Mouse (Mus musculus): ENCODE measurements at regions not wholly inside any gene's neighbourhood (a gene's known extent, or its start where the extent isn't known, plus 50 kb on each side); places are given as distances from the start of the nearest gene placed in this dataset.
"Not testable (repeated sequence)": the region's sequence is repeated elsewhere in the genome, so short reads cannot be mapped to it uniquely, and the experiment has no call there.

DNA sequence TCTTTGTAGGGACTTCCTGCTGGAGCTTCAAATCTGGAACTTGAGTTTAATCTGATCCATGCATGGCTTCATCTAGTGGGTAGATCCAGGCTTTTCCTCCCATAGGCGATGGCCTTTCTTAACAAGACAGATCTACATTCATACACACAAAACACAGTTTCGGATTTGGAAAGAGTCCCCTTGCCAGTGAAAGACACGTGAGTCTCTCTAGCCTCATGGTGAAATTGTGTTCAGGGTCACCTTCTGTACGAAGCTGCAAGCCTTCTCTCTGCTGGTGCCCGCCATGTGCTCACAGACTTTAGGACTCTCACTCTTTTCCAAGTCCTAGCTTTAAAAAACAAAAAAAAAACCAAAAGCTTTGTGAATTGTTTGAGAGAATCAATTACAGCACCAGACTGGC, 51.4 kb upstream of the Dlx2 start:
- DNase-seq (ENCODE audit: low spot score): no peak

DNA sequence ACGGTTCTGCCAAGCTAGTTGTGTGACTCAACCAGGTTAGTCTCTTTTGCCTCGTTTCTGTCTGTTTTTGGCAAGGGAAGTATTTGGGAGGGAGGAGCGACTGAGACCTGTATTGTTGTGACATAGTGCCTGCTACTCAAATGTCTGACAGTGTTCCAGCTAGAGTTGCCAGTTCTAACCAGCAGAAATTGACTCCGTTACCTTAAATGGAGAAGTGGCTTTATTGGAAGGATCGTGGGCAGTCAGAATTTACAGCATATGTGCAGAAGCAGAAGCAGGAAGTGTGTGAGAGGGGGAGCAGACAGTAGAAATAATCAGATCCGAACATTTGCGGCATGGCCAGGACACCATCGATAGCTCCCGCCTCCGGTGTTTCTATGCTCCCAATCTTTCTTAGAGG, 51.8 kb upstream of the Dlx2 start:
- no peak for DNase-seq (ENCODE audit: low spot score)

DNA sequence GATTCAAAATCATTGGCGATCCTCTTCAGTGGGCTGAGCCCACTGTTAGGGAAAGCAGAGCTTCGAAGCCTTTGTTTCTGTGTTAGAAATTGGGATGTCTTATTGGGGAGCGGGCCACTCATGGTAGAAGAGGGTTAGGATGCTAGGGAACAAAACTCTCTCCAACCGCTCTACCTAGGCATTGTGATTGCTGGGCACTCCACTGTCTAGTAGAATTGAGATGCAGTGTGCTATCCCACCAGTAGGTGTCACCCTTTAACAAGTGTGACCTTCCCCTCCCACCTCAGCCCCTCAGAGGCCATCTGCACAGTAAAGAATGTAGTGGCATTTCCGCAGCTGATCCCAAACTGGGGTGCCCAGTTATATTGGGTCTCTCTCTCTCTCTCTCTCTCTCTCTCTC, 52.2 kb upstream of the Dlx2 start:
- DNase-seq (ENCODE audit: low spot score): peak; percentile 54

DNA sequence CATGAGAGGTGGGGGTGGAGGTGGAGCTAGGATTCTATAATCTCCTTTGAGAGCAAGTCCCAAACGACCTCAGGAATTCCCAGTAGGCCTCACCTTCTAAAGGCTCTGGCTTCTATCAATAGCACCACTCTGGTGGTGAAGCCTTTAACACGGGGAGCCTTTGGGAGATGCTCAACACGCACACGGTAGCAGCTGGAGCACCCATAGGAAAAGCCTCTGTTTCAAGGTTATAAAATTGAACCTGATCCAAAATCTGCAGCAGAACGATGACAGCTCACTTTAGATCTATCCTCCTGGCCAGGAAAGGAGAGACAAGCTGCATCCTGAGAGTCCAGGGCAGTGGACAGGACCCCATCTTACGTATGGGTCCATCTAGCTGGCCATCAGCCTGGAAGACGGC, 53.7 kb upstream of the Dlx2 start:
- no peak for DNase-seq (ENCODE audit: low spot score)

DNA sequence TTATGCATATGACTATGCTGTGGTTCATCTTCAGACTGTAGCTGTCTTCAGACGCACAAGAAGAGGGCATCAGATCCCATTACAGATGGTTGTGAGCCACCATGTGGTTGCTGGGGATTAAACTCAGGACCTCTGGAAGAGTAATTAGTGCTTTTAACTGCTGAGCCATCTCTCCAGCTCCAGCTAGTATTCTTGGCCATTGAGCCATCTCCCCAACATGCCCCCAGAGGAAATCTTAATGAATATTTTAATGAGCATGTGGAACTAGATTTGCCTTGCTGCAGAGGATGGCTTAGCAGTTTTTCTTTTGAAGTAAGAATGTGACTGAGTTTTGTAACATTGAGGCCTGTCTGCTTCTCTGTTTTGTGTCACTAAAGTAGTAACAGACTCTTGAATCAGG, 54.4 kb upstream of the Dlx2 start:
- no peak for DNase-seq (ENCODE audit: low spot score)

DNA sequence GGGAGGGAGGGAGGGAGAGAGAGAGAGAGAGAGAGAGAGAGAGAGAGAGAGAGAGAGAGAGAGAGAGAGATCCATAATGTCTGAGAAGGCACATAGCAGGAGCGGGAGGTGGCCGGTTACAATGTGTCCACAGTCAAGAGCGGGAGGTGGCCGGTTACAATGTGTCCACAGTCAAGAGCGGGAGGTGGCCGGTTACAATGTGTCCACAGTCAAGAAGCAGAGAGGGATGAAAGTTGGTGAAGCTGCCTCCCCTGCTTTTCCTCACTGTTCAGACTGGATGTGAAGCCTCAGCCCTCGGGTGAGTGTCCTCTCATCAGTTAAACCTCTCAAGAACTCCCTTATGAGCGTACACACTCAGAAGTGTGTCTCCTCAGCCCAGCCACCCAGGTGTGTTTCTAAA, 57.2 kb upstream of the Dlx2 start:
- not testable (repeated sequence) for DNase-seq (ENCODE audit: low spot score)

DNA sequence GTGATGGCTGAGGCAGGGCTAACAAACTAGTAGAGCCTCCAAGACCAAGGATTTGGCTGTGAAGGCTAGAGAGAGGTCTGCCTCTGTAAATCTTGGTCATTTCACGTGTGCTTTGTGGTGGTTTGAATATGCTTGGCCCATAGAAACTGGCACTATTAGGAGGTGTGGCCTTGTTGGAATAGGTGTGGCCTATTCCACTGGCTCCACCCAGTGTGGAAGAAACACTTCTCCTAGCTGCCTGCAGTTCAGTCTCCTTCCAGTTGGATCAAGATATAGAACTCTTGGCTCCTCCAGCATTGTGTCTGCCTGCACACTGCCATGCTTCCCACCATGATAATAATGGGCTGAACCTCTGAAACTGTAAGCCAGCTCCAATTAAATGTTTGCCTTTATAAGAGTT, 59.1 kb upstream of the Dlx2 start:
- DNase-seq (ENCODE audit: low spot score): no peak

DNA sequence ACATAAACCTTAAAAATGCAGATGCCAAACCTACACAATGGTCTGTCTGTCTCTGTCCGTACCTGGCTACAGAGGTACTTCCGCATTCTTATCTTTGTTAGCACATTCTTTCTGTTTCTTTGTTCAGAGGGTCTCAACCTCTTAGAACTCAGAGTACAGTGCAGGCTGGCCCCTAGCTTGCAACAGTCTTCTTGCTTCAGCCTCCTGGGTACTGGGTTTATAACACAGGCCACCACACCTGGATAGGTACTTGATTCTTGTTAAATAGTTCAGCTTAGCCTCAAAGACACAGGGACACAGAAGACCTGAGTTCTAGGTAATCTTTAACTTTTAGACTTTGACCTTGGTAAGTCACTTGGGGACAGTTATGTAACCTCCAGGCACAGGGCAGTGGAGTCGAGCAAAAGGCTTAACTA, 60.5 kb upstream of the Dlx2 start:
- DNase-seq (ENCODE audit: low spot score): no peak

DNA sequence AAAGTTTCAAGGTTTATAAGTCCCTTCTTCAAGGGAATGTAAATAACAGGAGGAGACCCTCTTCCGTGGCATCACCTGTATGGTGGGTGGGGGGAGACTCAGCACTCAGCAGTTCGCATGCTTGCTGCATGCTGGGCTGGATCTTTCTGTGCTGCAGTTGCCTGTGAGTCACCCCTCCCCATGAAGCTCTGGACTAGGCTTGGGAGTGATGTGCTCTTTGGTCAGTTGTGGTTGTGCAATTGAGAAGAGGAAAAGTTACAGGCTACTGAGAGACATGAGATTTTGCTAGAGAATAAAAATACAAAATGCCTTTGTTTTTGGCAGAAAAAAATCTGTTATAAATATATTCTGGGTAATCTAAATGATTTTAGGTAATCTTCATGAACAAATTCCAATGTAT, 66.7 kb upstream of the Dlx2 start:
- DNase-seq (ENCODE audit: low spot score): no peak

DNA sequence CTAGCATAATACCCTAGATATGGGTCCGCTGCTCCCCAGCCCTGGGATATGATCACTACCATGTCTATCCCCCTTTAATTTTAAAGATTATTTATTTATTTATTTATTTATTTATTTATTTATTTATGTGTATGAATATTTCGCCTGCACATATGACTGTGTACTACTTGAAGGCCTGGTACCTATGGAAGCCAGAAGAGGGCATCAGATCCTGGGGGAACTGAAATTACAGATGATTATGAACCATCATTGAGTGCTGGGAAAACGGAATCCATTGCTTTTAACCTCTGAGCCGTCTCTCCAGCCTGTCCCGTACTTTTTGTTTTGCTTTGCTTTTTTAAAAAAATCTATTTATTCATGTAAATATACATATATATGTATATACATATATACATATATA, 70.0 kb upstream of the Dlx2 start:
- DNase-seq (ENCODE audit: low spot score): no peak

DNA sequence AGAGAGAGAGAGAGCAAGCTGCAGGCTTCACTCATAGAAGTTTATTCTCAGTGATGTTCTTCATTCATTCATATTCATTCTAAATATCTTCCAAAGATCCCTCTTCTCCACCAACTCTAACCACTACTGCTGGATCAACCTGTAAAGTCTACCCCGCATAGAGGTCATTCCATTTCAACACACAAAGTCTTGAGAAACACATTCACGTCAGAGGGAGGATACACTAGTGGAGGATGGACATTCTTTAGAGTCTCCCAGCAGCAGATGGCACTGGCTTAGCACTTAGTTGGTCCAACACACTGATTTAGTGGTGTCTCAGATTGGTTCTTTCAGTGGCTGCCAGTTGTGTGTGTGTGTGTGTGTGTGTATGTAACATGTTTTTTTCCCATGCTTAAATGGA, 74.9 kb upstream of the Dlx2 start:
- no peak for DNase-seq (ENCODE audit: low spot score)

DNA sequence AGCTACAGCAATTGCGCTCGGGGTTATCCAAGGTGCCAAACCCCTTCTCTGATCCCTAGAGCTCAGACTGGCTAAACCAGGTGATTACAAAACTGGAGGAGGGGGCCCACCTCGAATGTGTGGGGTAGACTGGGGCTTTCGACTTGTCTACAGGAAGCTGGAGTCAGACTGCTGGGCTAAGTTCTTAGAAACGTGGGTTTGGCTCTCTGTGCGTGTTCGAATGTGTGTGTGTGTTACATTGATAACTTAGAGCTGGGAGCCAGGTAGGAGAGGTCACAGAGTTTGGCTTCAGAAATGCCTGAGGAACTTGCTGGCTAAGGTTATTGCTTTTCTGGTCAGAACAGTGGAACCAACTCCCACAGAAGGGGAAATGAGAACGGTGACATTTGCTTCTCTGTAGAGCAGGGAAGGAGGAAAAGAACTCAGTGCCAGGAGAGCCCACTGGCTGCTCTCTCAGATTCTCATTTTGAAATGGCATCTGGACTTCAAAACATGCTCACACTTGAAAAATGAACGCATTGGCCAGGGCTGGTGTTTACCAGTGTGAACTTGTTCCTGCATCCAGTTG, 76.1 kb upstream of the Dlx2 start:
- no peak for DNase-seq (ENCODE audit: low spot score)

DNA sequence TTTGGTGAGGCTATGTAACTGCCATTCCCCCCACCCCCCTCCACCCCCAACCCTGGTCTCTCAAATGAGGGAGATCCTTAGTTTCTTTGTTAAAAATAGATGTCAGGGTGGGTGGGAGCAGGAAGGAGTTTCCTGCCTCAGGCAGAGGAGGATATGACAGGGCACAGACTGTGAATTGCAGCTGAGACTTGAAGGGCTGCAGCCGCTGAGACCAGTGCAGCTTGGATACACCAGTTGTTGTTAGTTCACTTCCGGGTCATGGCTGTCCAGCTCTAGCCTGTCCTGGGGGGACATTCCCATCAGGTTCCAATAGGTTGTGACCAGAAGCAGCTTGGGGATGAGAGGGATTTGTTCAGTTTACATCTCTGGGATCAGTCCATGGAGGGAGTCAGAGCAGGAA, 76.6 kb upstream of the Dlx2 start:
- DNase-seq (ENCODE audit: low spot score): no peak

DNA sequence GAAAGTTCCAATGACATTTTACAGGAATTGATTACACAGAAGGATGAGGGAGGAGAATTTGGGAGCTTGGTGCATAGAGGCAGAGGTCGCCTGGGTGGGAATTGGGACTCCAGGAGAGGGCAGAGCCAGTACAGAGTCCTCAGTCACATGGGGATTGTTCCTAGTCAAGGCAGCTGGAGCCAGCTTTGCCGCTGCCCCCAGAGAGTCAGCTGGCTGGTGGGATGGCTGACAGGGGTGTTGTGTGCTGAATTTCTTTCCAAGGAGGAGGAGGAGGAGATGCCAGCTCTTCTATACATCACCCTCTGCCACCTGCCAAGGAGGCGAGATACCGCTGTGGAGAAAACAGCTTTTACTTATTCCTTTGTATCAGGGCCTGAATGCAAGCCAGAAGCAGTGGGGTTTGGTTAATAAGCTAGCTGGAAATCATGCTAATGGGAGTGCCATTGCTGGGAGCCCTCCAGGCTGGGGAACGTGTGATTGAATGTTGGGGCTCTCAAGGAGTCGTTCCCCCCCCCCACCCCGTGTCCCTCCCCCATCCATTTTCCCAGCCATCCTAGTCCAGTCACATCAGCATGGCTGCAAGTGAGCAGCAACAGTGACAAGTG, 78.8 kb upstream of the Dlx2 start:
- no peak for DNase-seq (ENCODE audit: low spot score)

DNA sequence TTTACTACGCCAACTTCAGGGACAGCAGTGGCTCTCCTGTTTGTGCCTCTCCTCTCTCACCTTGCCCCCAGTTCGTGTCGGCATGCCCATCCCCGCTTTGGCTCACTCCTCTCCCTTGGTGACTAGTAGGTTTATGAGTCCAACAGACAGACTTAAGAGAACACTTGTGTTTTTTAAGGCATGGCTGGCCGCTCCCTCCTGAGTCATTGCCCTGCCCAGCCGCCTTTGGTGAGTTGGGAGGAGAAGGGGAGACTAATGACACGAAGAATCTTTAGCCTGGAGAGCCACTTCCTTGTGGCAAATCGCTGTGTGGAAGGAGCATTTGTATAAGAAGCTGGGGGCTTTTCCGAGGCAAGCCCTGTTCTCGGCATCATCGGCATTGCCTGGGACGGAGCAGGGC, 79.8 kb upstream of the Dlx2 start:
- no peak for DNase-seq (ENCODE audit: low spot score)

DNA sequence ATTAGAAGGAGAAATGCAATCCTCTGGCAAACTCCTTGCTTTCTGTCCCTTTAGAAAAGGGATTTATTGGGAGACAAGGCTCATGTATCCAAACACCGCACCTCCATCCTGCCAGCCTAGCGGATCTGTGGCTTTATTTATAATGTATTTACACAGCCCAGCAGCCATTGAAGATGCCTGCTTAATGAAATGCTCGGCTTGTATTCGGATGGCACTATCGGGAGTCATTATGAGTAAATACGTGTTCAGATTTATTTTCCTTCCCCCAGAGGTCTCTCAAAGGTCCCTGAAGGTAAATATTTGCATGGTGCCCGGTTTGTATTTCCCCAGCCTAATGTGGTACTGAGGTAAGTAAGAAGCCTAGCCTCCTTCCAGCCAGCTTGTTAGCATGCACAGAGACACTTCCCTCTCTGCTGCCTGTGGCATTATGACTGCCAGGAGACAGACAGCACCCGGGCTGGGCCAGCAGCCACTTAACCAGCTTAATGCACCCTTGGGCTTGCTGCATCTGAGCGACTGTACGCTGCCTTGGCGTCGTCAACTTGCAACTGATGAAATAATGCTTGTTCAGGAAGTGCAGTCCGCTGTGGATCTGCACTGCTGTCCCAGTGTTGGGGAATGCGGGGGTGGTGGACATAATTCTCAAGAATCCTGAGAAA, 80.7 kb upstream of the Dlx2 start:
- DNase-seq (ENCODE audit: low spot score): no peak

DNA sequence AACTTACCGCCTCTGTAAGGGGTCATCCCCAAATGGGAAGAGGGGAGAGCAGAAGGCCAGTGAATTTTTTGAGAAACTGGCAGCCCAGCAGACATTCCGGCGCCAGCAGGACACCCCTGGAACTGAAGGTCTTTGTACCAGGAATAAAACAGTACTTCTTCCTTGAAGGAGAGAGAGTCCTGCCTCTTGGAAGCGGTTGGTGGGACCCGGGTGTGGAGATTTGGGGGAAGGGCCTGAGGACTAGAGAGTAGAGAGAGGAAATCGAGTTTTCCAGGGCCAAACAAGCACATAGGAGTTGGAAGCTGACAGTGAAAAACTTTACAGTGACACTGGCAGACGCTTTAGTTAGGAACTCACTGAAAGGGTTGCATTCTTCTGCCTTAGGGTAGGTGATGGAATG, 82.3 kb upstream of the Dlx2 start:
- DNase-seq (ENCODE audit: low spot score): no peak

DNA sequence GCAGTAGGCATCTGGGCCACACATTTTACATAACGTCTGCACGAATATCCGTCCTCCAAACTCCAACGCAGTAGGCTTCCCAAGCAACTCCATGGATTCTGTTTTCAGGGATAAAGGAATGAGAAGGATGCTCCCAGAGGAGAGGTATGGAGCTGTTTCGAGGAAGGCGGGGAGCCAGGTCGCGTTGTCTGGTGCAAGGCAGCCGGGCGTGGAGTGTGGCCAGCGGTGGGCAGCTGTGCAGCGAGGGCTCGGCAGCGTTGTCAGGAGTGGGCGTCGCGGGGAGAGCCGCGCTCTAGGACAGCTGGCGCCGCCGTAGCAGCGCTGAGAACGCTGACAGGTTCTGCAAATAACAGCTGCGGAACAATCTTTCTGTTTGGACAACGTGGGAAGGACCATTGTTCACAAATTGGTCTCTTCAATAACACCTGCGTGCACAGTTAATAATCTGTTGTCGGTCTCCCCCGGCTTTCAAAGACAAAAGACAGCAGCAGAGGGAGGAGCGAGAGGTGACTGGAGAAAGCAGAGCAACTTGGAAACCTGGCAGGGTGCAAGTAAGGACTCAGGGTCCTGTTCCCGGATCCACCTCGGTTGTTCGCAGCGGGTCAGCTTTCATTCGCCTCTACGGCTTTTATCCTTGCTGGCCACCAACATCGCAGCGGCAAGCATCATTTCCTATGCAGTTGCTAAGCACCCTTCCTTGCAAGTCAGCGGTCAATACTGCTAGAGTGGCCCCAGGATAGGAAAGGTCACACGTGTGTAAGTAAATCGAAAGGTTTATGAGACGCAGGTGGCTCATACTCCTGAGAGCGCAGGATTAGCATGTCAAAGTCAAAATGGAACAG, 83.0 kb upstream of the Dlx2 start:
- no peak for DNase-seq (ENCODE audit: low spot score)

DNA sequence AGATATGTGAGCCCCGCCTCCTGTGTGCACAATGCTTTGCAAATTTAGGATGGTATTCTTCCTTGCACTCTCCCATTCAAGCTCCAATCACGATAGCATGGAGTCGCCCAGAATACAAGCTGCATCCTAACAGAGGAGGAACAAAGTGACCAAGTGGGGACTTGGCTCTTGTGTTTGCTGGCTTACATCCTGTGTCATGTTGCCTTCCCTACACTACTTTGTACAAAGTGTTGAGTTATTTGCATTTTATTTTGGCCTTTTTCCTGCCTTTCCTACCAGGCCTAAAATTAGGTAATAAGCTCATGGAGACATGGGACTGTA, 83.5 kb upstream of the Dlx2 start:
- DNase-seq (ENCODE audit: low spot score): no peak

DNA sequence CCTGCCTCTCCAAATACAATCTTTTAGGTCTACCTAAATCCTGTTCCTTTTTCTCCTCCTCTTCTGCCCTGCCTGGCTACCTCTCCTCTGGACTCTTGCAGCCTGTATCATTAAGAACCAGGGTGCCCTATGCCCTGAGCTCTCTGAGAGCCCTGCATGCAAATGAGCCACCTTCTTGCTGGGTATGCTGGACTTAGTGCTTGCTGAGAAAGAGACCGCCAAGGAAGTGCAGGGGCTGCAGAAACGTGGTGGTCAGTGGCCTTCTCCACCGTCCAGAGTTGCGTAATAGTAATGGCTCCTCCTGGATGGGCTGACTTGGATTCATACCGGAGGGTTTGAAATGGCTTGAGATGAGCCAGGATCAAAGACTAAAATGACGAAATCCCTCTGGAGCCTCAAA, 86.9 kb upstream of the Dlx2 start:
- DNase-seq (ENCODE audit: low spot score): no peak

DNA sequence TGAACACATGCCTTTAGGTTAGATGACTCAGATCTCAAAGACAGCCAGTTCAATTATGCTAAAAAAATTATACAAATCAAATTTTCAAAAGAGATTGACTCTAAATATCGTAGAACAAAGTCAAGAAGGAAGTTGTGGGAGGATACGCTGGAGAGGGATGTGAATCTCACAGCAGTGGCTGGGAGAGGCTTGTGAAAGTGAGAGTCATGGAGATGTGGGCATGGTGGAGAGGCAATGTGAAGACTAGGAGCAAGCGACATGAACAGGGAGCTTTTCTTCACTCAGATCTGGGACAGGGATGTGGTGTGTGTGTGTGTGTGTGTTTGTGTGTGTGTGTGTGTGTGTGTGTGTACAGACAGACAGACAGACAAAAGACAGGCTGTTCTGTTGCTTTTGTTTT, 87.9 kb upstream of the Dlx2 start:
- no peak for DNase-seq (ENCODE audit: low spot score)

DNA sequence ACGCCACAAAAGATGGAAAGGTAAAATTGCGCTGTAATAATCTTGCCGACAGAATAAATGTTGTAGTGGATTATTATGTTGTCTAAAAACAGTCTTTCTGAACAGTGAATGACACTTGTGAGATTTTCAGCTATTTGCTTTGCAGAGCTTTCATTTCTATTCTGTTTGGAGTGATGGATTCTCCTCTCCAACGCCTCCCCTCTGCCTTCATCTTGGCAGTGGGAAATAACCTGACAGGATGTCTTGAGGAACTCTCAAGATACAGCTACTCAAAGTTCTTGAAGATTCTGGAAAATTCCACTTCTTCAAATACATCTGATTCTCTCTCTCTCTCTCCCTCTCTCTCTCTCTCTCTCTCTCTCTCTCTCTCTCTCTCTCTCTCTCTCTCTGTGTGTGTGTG, 89.6 kb upstream of the Dlx2 start:
- DNase-seq (ENCODE audit: low spot score): no peak

DNA sequence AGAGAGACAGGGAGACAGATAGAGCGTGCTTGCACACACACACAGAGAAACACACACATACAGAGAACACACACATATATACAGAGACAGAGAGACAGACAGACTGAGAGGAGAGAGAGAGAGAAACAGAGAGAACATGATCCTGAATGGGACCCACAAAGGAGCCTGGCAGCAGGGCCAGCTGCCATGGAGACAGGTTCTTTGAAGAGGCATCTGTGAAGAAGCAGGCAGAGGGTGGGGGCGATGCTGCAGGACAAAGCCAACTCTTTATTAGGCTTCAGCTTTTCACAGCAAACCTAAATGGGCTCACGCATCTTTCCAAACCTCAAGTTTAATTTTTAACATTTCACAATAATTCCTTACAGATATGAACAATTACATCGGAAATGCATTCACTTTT, 90.0 kb upstream of the Dlx2 start:
- DNase-seq (ENCODE audit: low spot score): no peak
